Mouse (Mus musculus): ENCODE data around the gene Qpct. TPM values are rescaled to one million over a fixed set of nuclear protein-coding genes. Genes with fewer than 3 reads are reported as not detected.

The Qpct gene
- total and polyA plus RNA-seq, 3 experiments = not detected

DNA sequence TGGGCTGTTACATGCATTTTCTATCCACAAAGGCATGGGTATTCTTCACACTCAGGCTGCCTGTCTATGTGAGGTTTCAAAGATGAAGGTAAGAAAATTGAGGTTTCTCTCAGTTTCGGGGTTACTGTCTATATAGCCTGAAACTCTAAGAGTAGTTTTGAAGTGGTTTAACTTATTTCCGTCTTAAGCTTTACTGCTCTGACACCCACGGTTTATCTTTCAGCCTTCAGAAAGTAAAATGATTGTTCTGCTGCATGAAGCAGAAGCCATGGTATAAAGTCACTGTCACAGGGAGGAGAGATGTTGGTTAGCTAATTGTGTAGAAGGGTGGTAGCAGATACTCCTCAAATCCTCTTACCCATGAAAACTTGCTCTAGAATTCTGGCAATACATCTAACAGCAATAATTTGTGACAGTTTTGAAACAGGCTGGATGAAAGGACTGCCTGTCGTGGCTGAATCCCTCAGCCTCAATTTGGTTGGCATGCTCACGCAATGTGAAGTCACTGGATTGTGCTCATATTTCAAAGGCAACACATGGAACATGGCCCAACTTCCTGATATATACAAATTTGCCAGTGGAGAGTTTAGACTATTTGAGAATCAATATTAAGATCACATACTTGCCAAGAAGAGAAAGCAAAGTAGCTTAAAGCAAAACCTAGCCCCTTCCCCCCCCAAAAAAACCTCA, 41.7 kb downstream of the Qpct start:
- no peak overlapping the region for H3K4me3 ChIP-seq (ENCODE audit: control insufficient read depth in 1 of 2, insufficient read depth in 1 of 2, low read depth in 2 of 2, low read length in 2 of 2)
- H3K9me3 ChIP-seq (replicated peaks; ENCODE audit: insufficient read depth, low read length) = no peaks in the 10 kb centered on the region
- no peaks in the 10 kb centered on the region for H3K79me2 ChIP-seq (ENCODE audit: control insufficient read depth, insufficient read depth, low read length, poor library complexity)
- H3K36me3 ChIP-seq (ENCODE audit: control insufficient read depth in 1 of 2, insufficient read depth in 2 of 2, low read length in 2 of 2) = no peaks in the 10 kb centered on the region
- no peaks in the 10 kb centered on the region for H3K4me1 ChIP-seq (ENCODE audit: control insufficient read depth in 1 of 2, insufficient read depth in 2 of 2, low read length in 2 of 2)
- DNase-seq (ENCODE audit: low read depth, low spot score) = no peak
- H3K27ac ChIP-seq (ENCODE audit: control insufficient read depth, low read depth, low read length) = no peak overlapping the region
- TF ChIP-seq CHD1 (IDR thresholded peaks at IDR 0.05; ENCODE audit: low read depth, low read length) = no peak
- no peak for TF ChIP-seq ZKSCAN1 (IDR thresholded peaks at IDR 0.05; ENCODE audit: low read depth, low read length)
- no peak for TF ChIP-seq NELFE (IDR thresholded peaks at IDR 0.05; ENCODE audit: low read depth, low read length)
- no peak for TF ChIP-seq POLR2AphosphoS2 (IDR thresholded peaks at IDR 0.05; ENCODE audit: low read length)
- TF ChIP-seq ZC3H11A (IDR thresholded peaks at IDR 0.05; ENCODE audit: low read depth, low read length) = no peak
- no peak for TF ChIP-seq USF2 (IDR thresholded peaks at IDR 0.05; ENCODE audit: borderline replicate concordance in 1 of 2, insufficient read depth in 1 of 2, low read depth in 1 of 2, low read length in 2 of 2)
- TF ChIP-seq KAT2A (conservative IDR thresholded peaks at IDR 0.05; ENCODE audit: low read depth, low read length) = no peak
- TF ChIP-seq UBTF (IDR thresholded peaks at IDR 0.05; ENCODE audit: borderline replicate concordance, insufficient read depth, low read depth, low read length) = no peak
- TF ChIP-seq GABPA (IDR thresholded peaks at IDR 0.05; ENCODE audit: low read depth, low read length) = no peak
- TF ChIP-seq BHLHE40 (IDR thresholded peaks at IDR 0.05; ENCODE audit: borderline replicate concordance, low read depth, low read length) = no peak
- TF ChIP-seq TCF12 (IDR thresholded peaks at IDR 0.05; ENCODE audit: low read depth, low read length) = no peak
- no peak for TF ChIP-seq MAZ (IDR thresholded peaks at IDR 0.05; ENCODE audit: low read depth, low read length)
- TF ChIP-seq ZMIZ1 (IDR thresholded peaks at IDR 0.05; ENCODE audit: low read depth, low read length) = no peak
- no peak for TF ChIP-seq HCFC1 (IDR thresholded peaks at IDR 0.05; ENCODE audit: low read depth, low read length)
- no peak for TF ChIP-seq RCOR1 (IDR thresholded peaks at IDR 0.05; ENCODE audit: low read depth, low read length)
- no peak for TF ChIP-seq EP300 (IDR thresholded peaks at IDR 0.05; ENCODE audit: low read depth in 1 of 2, low read length in 2 of 2)
- TF ChIP-seq CHD2 (IDR thresholded peaks at IDR 0.05; ENCODE audit: low read length) = no peak
- TF ChIP-seq ELF1 (IDR thresholded peaks at IDR 0.05; ENCODE audit: low read depth, low read length) = no peak
- TF ChIP-seq ZNF384 (IDR thresholded peaks at IDR 0.05; ENCODE audit: low read depth, low read length) = no peak
- no peak for TF ChIP-seq MYB (IDR thresholded peaks at IDR 0.05; ENCODE audit: low read depth, low read length)
- no peak overlapping the region for H3K9ac ChIP-seq (ENCODE audit: control insufficient read depth, low read depth, low read length, poor library complexity, severe bottlenecking)
- H3K27me3 ChIP-seq (ENCODE audit: control insufficient read depth in 1 of 2, insufficient read depth in 2 of 2, low read length in 2 of 2) = no peaks in the 10 kb centered on the region
